Mouse (Mus musculus) brown adipose tissue, adult 24 weeks (tissue): ENCODE measurements around the gene Bad. TPM values are rescaled to one million over a fixed set of nuclear protein-coding genes. Genes with fewer than 3 reads are reported as not detected.

ENCODE experiments used
- H3K27ac ChIP-seq: fragments of 200-500 bp; replicated peaks from 2 replicates; pipeline ENCODE4 v1.5.1; 2012; ENCODE audit warnings: low read depth, mild to moderate bottlenecking, low read length
- H3K4me1 ChIP-seq: fragments of 200-500 bp; 2 replicates; pipeline ENCODE4 v1.6.1; 2012; ENCODE audit warnings: low read length, mixed read lengths; ENCODE audit not compliant: control insufficient read depth, insufficient read depth, insufficient read length
- H3K4me3 ChIP-seq: fragments of 200-500 bp; 2 replicates; pipeline ENCODE4 v1.5.1; 2012; ENCODE audit warnings: low read depth, mild to moderate bottlenecking, low read length, moderate library complexity; ENCODE audit not compliant: insufficient read depth
- polyA plus RNA-seq: library from polyadenylated mRNA; stranded (reverse); fragments of >200 nt; gene quantifications from 2 replicates; pipeline ENCODE4 v1.2.4, GENCODE M21; 2012; ENCODE audit not compliant: missing spikeins, insufficient read depth, insufficient read length

The Bad gene
- polyA plus RNA-seq, 1 experiment = 47.1 TPM

DNA sequence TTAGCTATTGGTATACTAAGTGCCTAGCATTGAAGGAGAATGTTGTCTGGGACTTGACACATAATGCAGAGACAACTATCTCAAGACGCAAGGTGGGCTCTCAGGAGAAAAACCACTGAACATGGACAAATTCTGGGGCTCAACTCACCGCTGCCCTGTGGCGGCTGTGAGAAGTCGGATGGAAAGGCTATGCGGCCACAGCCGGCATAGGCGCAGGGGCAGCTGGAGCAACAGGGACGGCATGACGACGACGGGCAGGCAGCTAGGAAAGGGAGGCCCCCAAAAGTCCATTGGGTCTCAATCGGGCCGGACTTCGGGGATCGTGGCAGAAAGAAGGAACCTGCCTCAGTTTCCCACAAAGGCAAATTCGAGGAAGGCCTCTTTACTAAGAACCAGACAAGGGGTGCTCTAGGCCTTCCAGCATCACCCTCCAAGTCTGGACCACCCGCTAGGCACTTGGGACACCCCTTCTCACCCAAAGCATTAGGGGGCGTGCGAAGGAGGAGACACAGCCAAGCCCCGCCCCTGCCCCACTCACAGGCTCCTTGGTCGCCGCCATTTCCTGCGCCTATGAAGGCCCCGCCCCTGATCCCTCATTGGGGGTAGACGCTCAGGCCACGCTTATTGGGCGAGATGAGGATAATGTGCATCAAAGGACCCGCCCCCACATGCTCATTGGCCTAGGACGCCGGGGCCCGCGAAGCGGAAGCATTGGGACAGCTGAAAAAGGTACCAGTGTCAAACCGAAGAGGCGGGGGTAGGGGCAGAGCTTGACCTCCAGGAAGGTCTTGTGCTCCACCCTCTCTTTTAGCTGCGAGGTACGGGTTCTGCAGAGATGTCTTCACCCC lies 50.6 kb downstream of the Bad start, which contains the start of gene Dnajc4:
Dnajc4 (minus strand) TSS at position 562 of the 848 bp plus-strand sequence.
- H3K4me3 ChIP-seq = peak within 1 kb of the TSS; percentile 65
- H3K27ac ChIP-seq = peak within 1 kb of the TSS; percentile 26
- peaks cover 18% of the 10 kb centered on the region for H3K4me1 ChIP-seq

DNA sequence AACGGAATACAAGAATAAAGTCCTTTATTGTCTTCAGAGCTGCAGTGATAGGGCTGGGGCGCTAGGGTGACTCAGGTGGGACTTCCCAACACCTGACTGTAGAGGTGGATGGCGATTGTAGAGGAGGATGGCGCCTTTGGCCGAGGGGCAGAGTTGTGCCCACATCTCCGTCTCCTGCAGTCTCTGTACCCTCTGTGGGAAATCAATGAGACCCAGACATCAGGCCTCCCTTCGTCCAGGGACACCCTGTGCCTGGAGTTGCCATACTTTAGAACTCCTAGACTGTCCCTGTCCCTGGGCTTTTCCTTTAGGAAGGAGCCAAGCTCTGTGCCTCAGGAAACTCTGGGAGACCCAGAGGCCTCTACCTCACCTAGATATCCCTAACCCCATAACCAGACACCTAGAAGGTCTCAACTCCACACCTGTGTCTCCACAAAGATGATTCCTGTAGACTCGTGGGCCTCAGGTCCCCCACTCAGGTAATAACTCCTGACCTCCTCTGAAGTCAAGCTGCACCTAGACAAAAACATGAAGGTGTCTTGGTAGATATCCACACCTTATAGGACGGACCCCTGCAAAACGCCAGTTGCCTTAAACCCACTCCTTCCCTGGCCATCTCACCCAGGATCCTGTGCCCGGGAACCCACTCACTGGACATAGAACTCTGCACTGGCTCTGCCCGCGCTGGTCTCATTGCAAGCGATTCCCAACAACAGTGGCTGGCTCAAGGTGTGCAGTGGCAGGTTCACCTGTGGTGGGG lies 51.5 kb downstream of the Bad start:
- peak overlapping the region; percentile 50 for H3K4me3 ChIP-seq
- peaks cover 14% of the 10 kb centered on the region for H3K4me1 ChIP-seq
- no peak overlapping the region for H3K27ac ChIP-seq

DNA sequence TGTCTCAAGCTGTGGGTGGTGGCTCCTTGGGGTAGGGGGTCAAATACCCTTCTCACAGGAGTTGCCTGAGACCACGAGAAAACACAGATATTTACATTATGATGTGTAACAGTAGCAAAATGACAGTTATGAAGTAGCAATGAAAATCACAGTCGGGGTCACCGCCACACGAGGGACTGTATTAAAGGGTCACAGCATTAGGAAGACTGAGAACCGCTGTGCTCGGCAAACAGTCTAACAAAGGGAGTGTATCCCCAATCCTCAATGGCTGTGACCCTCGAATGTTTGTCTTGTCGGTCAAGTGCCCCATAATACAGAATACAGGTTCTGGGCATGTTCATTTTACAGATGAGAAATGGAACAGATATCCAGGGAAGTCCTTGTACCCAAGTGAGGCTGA lies 52.3 kb downstream of the Bad start:
- H3K4me3 ChIP-seq = no peak overlapping the region
- no peak overlapping the region for H3K27ac ChIP-seq
- H3K4me1 ChIP-seq = peaks cover 13% of the 10 kb centered on the region

DNA sequence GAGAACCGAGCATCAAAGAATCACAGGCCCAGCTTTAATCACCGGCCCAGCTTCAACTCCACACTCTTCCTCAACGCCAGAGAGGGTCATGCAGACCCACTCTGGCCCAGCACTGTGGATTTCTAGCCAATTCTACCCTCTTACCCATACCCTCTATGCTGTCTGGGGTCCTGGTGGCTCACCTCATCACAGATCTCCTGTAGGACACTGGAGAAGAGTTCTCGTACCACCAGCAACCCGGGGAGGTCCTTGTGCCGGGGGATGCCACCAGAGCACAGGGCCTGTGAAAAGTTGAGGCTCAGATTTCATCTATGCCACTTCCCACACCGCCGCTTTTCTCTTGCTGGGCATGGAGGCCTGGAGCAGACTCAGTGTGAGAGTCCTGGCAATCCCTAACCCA lies 52.8 kb downstream of the Bad start:
- no peak overlapping the region for H3K27ac ChIP-seq
- H3K4me3 ChIP-seq = no peak overlapping the region
- H3K4me1 ChIP-seq = peaks cover 13% of the 10 kb centered on the region

DNA sequence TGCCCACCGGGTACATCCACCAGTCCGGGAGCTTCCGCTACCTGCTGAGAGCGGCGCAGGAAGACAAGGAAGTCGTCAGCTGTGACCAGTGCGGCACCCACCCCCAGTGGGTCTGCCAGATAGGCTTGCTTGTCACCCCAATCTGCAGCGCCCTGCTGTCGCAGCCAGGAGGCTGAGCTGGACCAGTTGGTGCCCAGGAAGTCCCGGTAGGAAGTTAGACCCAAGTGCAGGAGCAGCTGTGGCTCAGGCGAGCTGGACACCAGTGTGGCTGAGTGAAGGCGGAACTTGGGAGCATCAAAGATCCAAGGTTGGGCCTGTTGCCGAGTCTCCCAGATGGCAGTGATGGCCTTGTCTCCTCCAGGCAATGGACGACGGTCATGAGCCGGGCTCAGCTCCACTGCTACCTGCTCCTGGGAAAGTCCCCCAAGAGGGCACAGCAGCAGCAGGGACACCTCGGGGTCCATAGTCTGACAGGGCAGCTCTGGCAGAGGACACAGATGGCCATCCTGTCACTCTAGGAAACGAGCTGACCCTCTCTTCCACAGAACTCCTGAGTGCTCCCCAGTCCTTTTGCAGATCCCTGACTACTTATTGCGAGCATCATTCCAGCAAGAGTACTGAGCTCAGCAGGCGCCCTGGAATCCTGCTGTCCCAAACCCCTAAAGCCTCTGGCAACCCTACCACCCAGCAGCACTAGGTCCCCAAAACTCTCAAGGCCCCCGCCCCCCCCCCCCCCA lies 53.8 kb downstream of the Bad start:
- H3K4me1 ChIP-seq = peaks cover 13% of the 10 kb centered on the region

DNA sequence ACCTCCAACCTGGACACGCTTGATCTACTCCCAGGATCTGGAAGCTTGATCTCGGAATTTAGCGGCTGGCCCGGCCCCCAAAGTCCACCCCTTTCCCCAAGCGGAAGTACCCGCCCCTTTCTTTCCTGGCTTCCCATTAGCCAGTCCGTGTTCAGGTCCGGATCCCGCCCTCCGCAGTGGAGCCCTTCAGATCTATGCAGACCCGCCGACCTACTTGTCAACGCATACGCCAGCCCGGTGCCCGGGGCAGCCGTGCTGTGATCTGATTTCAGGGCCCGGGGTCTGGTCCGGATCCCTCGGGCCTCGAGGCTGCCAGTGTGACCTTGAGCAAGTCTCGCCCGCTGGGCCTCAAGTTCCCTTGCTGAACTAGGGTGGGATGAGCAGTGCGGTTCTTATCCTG lies 54.3 kb downstream of the Bad start, which contains the start of the genes Nudt22 and Trpt1:
Nudt22 (minus strand) TSS at position 112 of the 400 bp plus-strand sequence.
Trpt1 (plus strand) TSS at position 126 of the 400 bp plus-strand sequence.
- Histone ChIP-seq H3K27ac (peak within 1 kb of the TSS; percentile 64; the same call in 1 of the 2 replicates), H3K4me1 (peaks cover 13% of the 10 kb centered on the region), H3K4me3 (peak within 1 kb of the TSS; percentile 87)

More for the DNA sequence above, 53.8 kb downstream of the Bad start:
- Histone ChIP-seq H3K27ac (no peak overlapping the region), H3K4me3 (peak overlapping the region; percentile 53)

DNA sequence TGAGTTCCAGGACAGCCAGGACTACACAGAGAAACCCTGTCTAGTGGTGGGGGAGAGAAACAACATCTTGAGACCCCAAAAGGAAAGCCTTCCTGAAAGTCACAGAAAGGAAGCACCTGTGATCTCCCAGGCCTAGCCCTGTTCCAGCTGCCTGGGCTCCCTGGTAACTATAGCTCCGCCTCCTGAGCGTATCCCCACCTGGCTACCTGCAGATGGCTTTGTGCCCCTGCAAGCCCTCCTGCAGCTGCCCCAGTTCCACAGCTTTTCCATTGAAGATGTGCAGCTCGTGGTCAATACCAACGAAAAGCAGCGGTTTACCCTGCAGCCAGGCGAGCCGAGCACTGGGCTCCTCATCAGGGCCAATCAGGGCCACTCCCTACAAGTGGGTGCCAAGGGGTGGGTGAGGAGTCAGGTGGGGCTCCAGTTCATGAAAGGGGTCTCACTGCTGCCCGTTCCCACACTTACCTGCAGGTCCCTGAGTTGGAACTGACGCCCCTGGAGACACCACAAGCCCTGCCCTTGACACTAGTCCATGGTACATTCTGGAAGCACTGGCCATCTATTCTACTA lies 56.1 kb downstream of the Bad start:
- H3K27ac ChIP-seq = no peak overlapping the region
- peaks cover 13% of the 10 kb centered on the region for H3K4me1 ChIP-seq
- no peak overlapping the region for H3K4me3 ChIP-seq

DNA sequence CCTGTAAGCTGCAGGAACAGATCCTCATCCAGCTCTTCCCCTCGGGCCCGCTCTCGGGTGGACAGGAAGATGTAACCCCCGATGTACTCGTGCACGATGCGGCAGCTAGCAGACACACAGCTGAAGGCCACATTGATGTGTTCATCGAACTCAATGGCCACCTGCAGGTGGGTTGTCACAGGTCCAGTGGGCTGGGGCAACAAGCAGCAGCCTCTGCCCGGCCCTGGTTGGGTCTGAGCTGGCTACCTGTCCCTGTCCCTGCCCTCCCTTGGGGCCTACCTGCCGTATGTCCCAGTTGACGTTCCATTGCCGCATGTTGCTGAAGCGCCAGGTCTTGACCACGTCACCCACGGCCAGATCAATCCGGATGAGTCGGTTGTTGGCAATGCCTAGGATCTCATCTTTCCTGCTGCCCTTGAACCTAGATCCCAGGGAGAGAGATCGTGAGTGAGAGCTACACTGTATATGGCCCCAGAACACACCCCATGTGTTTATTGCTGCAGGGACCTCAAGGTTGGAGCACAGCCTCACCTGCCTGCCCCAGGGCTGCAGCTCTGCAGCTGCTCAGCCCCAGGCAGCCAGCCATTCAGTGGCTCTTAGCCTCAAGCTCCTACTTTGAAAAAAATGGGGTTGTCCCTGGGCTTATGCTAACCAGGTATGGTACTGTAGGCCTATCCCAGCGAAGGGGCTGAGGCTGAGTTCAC lies 57.9 kb downstream of the Bad start:
- Histone ChIP-seq H3K4me3 (no peak overlapping the region), H3K4me1 (peaks cover 11% of the 10 kb centered on the region), H3K27ac (no peak overlapping the region)

Other genes starting within 250 kb of the Bad start
- 6.7 and 9.8 TPM in 2 replicates for gene Rps6ka4, start 101.2 kb upstream of the Bad start, polyA plus RNA-seq
- 1.9 and 2.3 TPM in 2 replicates for gene Ccdc88b, start 83.7 kb upstream of the Bad start, polyA plus RNA-seq
- gene Trmt112, start 32.2 kb upstream of the Bad start, polyA plus RNA-seq = 18.1 and 29.4 TPM in 2 replicates
- 974 and 1,161 TPM in 2 replicates for gene Prdx5, start 31.8 kb upstream of the Bad start, polyA plus RNA-seq
- 86.4 and 123 TPM in 2 replicates for gene Esrra, start 20.0 kb upstream of the Bad start, polyA plus RNA-seq
- gene Catsperz, start 16.5 kb upstream of the Bad start, polyA plus RNA-seq = not detected in 2 replicates
- 1.6 and 1.8 TPM in 2 replicates for gene Kcnk4, start 7.3 kb upstream of the Bad start, polyA plus RNA-seq
- 31.2 and 45.5 TPM in 2 replicates for gene Gpr137, start 619 bp downstream of the Bad start, polyA plus RNA-seq
- 210 and 250 TPM in 2 replicates for gene Ppp1r14b, start 33.1 kb downstream of the Bad start, polyA plus RNA-seq
- 23.8 and 26.8 TPM in 2 replicates for gene Plcb3, start 34.6 kb downstream of the Bad start, polyA plus RNA-seq
- gene Fkbp2, start 38.6 kb downstream of the Bad start, polyA plus RNA-seq = 126 and 133 TPM in 2 replicates
- 255 and 283 TPM in 2 replicates for gene Vegfb, start 45.8 kb downstream of the Bad start, polyA plus RNA-seq
- 70.0 and 78.9 TPM in 2 replicates for gene Dnajc4, start 50.7 kb downstream of the Bad start, polyA plus RNA-seq
- gene Nudt22, start 54.3 kb downstream of the Bad start, polyA plus RNA-seq = 10.9 and 11.7 TPM in 2 replicates
- 15.0 and 19.3 TPM in 2 replicates for gene Trpt1, start 54.3 kb downstream of the Bad start, polyA plus RNA-seq
- gene Fermt3, start 77.6 kb downstream of the Bad start, polyA plus RNA-seq = 2.0 and 2.8 TPM in 2 replicates
- gene Stip1, start 98.1 kb downstream of the Bad start, polyA plus RNA-seq = 81.7 and 119 TPM in 2 replicates
- gene Macrod1, start 114.9 kb downstream of the Bad start, polyA plus RNA-seq = 155 and 161 TPM in 2 replicates
- 0.59 TPM in 1 of 2 replicates, not detected in the other for gene Flrt1, start 163.9 kb downstream of the Bad start, polyA plus RNA-seq